Mouse (Mus musculus) lung, embryonic 16.5 days (tissue): Measurements from ENCODE around the gene Asxl1. TPM values are rescaled to one million over a fixed set of nuclear protein-coding genes. Genes with fewer than 3 reads are reported as not detected.
"Not testable (repeated sequence)": the region's sequence is repeated elsewhere in the genome, so short reads cannot be mapped to it uniquely, and the experiment has no call there.

Experiments
- ATAC-seq: fragments of 200-750 bp; cut with Nextera tagmentation; 2 replicates; pipeline ENCODE4 v1.8.0; 2017; ENCODE audit warnings: low read depth, mild to moderate bottlenecking, moderate library complexity
- H3K27ac ChIP-seq: fragments of 300-500 bp; sonication (generic); 2 replicates; pipeline ENCODE4 v1.5.1; 2014; ENCODE audit warnings: mild to moderate bottlenecking, control low read depth, low read length
- H3K27me3 ChIP-seq: fragments of 300-500 bp; sonication (generic); 2 replicates; pipeline ENCODE4 v1.6.1; 2014; ENCODE audit warnings: low read depth, low read length, mixed read lengths; ENCODE audit not compliant: control insufficient read depth, insufficient read depth
- H3K36me3 ChIP-seq: fragments of 300-500 bp; sonication (generic); 2 replicates; pipeline ENCODE4 v1.6.1; 2014; ENCODE audit warnings: low read length; ENCODE audit not compliant: control insufficient read depth, insufficient read depth
- H3K4me1 ChIP-seq: fragments of 300-500 bp; sonication (generic); replicated peaks from 2 replicates; pipeline ENCODE4 v1.6.1; 2014; ENCODE audit warnings: low read length, mixed read lengths; ENCODE audit not compliant: control insufficient read depth, insufficient read depth
- H3K4me2 ChIP-seq: fragments of 300-500 bp; sonication (generic); 2 replicates; pipeline ENCODE4 v1.6.1; 2014; ENCODE audit warnings: low read depth, low read length, control low read depth
- H3K4me3 ChIP-seq: fragments of 300-500 bp; sonication (generic); 2 replicates; pipeline ENCODE4 v1.5.1; 2014; ENCODE audit warnings: mild to moderate bottlenecking, low read length, control low read depth
- H3K9ac ChIP-seq: fragments of 300-500 bp; sonication (generic); 2 replicates; pipeline ENCODE4 v1.6.1; 2014; ENCODE audit warnings: low read length, control low read depth
- H3K9me3 ChIP-seq: fragments of 300-500 bp; sonication (generic); 2 replicates; pipeline ENCODE4 v1.6.1; 2016; ENCODE audit warnings: low read length; ENCODE audit not compliant: control insufficient read depth
- WGBS: fragments of 180-500 bp; shearing (Covaris S2); extraction: QIAGEN DNeasy Blood & Tissue Kit; methylation state at CpG from one replicate; pipeline ENCODE4 v1.1.7; 2014; 5-methylcytosine and 5-hydroxymethylcytosine counted together
- polyA plus RNA-seq: library from polyadenylated mRNA; unstranded; fragments of >200 nt; fragmentation: Nextera tagmentation; extraction: Ambion mirVana; gene quantifications from 2 replicates; pipeline ENCODE4 v1.2.1, GENCODE M21; 2015

The Asxl1 gene
- polyA plus RNA-seq, 1 experiment from 2014 or later, result 9.6 TPM

DNA sequence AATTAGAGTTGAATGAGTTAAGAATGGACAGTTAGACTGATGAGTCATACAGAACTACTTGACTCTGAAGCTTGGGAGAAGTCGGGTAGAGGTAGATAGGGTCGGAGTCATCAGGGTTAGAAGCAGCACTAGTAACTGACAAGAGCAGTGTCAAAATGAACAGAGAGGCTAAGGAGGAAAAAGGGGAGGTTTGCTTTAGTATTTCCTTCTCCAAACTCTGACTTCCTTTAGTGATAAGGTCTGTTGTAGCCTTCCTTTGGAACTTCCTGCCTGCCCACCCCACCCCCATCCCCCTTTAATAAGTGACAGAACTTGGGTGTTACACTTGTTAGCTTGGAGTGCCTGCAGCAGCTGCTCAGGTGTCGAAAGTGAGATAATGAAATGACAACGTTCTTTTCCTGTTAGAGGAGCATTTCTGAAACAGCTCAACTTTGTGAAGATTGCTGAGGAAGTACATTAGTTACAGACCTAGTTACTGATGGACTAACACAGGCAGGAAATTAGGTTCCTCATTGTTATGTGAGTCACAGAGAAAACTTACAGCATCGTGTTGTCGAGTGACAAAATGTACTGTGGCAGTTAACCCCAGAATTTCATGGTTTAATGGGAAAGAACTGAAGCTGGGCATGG, 5.0 kb downstream of the Asxl1 start:
- Histone ChIP-seq H3K4me1 (peaks cover 31% of the 10 kb centered on the region), H3K4me2 (peak overlapping the region; percentile 45), H3K27me3 (no peaks in the 10 kb centered on the region), H3K27ac (peak overlapping the region; percentile 80), H3K4me3 (peak overlapping the region; percentile 8; the same call in 1 of the 2 replicates), H3K9ac (peak overlapping the region; percentile 41), H3K36me3 (peaks cover 18% of the 10 kb centered on the region), H3K9me3 (no peaks in the 10 kb centered on the region)
- no peak for ATAC-seq
- whole genome bisulfite sequencing, result 11% methylated on average over 6 of the region's 6 CpGs

GRCm38 (mm10) chr2:153354648-153355047, 9.0 kb downstream of the Asxl1 start:
- H3K9ac ChIP-seq, result no peak overlapping the region
- H3K36me3 ChIP-seq, result peaks cover 39% of the 10 kb centered on the region
- H3K4me2 ChIP-seq, result no peak overlapping the region
- WGBS, result 87% methylated on average over 2 of the region's 2 CpGs
- no peak overlapping the region for H3K27ac ChIP-seq
- peaks cover 18% of the 10 kb centered on the region for H3K4me1 ChIP-seq
- H3K27me3 ChIP-seq, result no peaks in the 10 kb centered on the region
- no peak overlapping the region for H3K4me3 ChIP-seq
- no peak for ATAC-seq
- no peaks in the 10 kb centered on the region for H3K9me3 ChIP-seq

- H3K27ac ChIP-seq, result no peak overlapping the region
- H3K36me3 ChIP-seq, result peaks cover 39% of the 10 kb centered on the region
- H3K4me1 ChIP-seq, result no peaks in the 10 kb centered on the region
- no peak for ATAC-seq
- no peak overlapping the region for H3K9ac ChIP-seq
- no peak overlapping the region for H3K4me2 ChIP-seq
- H3K9me3 ChIP-seq, result no peaks in the 10 kb centered on the region
- WGBS, result 86% methylated on average over 4 of the region's 4 CpGs
- H3K4me3 ChIP-seq, result no peak overlapping the region
- H3K27me3 ChIP-seq, result no peaks in the 10 kb centered on the region
Measured at GRCm38 (mm10) chr2:153356784-153357183, 11.2 kb downstream of the Asxl1 start.

DNA sequence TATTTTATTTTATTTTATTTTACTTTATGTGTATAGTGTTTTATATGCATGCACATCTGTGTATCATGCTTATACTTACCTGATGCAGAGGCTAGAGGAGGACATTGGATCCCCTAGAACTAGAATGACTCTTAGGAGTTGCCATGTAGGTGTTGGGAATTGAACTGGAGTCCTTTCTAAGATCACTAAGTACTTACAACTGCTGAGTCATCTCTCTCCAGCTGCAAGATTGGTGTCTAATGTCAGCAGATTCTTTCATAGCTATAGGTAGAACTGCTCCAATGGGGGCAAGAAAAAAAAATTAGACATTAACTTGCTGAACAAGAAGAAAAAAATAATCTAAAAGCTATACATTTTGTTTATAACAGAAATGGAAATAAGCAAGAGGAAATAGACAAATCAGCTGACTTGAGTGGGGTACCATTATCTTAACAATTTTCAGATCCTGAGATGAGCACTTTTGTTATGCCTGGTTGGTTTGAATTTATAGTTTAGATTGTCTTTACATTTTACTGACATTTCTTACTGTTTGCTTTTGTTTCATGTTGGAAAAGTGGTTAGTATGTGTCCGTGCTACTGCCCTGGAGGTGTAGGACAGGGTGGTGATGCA, 15.6 kb downstream of the Asxl1 start:
- Histone ChIP-seq H3K27ac (no peak overlapping the region), H3K4me3 (no peak overlapping the region), H3K27me3 (no peaks in the 10 kb centered on the region), H3K9ac (no peak overlapping the region), H3K4me1 (no peaks in the 10 kb centered on the region), H3K4me2 (no peak overlapping the region), H3K36me3 (peaks cover 44% of the 10 kb centered on the region), H3K9me3 (no peaks in the 10 kb centered on the region)
- ATAC-seq, result no peak
- WGBS, result 91% methylated on average over 1 of the region's 1 CpGs

- not testable (repeated sequence) for H3K27me3 ChIP-seq, H3K4me3 ChIP-seq, H3K4me2 ChIP-seq, ATAC-seq, H3K27ac ChIP-seq, H3K4me1 ChIP-seq, H3K9ac ChIP-seq, H3K9me3 ChIP-seq
- 89% methylated on average over 14 of the region's 14 CpGs for WGBS
- H3K36me3 ChIP-seq, result peaks cover 48% of the 10 kb centered on the region
Measured at GRCm38 (mm10) chr2:153364531-153364930, 18.9 kb downstream of the Asxl1 start.

- Histone ChIP-seq H3K27me3 (no peaks in the 10 kb centered on the region), H3K4me3 (no peak overlapping the region), H3K4me2 (no peak overlapping the region), H3K36me3 (peaks cover 30% of the 10 kb centered on the region), H3K4me1 (no peaks in the 10 kb centered on the region), H3K27ac (no peak overlapping the region), H3K9ac (no peak overlapping the region), H3K9me3 (no peaks in the 10 kb centered on the region)
- ATAC-seq, result no peak
Measured at GRCm38 (mm10) chr2:153370871-153371270, 25.2 kb downstream of the Asxl1 start.

GRCm38 (mm10) chr2:153375380-153375779, 29.8 kb downstream of the Asxl1 start:
- no peak for ATAC-seq
- 68% methylated on average over 2 of the region's 2 CpGs for WGBS
- H3K4me3 ChIP-seq, result no peak overlapping the region

DNA sequence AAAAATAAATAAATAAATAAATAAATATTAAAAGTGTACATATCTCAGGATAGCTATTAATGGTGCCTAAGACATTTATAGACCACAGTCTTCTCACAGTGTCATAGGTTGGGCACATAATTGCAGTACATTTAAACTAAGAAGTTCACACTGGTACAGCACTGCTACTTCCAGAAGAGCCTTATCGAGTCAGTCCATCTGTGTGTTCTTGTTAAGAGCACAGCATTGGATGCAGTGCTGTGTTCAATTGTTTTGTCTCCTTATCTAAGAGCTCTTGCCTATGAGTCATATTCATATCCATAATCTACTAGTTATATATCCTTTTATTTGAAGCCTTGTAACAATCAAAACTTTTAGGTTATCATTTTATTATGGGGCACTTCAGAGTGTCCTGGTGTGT, 34.9 kb downstream of the Asxl1 start:
- ATAC-seq, result no peak
- Histone ChIP-seq H3K27ac (no peak overlapping the region), H3K4me3 (no peak overlapping the region), H3K4me2 (no peak overlapping the region), H3K27me3 (no peaks in the 10 kb centered on the region), H3K4me1 (no peaks in the 10 kb centered on the region), H3K9me3 (no peaks in the 10 kb centered on the region), H3K9ac (no peak overlapping the region), H3K36me3 (peaks cover 17% of the 10 kb centered on the region)
- 95% methylated on average over 1 of the region's 1 CpGs for WGBS

More at GRCm38 (mm10) chr2:153375380-153375779, 29.8 kb downstream of the Asxl1 start:
- H3K27ac ChIP-seq, result no peak overlapping the region
- no peaks in the 10 kb centered on the region for H3K4me1 ChIP-seq
- H3K27me3 ChIP-seq, result no peaks in the 10 kb centered on the region
- peaks cover 12% of the 10 kb centered on the region for H3K36me3 ChIP-seq
- no peak overlapping the region for H3K4me2 ChIP-seq
- H3K9me3 ChIP-seq, result no peaks in the 10 kb centered on the region
- H3K9ac ChIP-seq, result no peak overlapping the region

GRCm38 (mm10) chr2:153389831-153390230, 44.2 kb downstream of the Asxl1 start:
- Histone ChIP-seq H3K4me3 (no peak overlapping the region), H3K27me3 (no peaks in the 10 kb centered on the region), H3K9ac (no peak overlapping the region), H3K9me3 (0 out of 2 replicates have a peak, but pooled peaks cover 3% of the 10 kb centered on the region), H3K27ac (no peak overlapping the region), H3K36me3 (peaks cover 45% of the 10 kb centered on the region), H3K4me2 (no peak overlapping the region), H3K4me1 (no peaks in the 10 kb centered on the region)
- 87% methylated on average over 2 of the region's 2 CpGs for WGBS
- ATAC-seq, result no peak
